Mouse (Mus musculus) midbrain, postnatal 0 days (tissue): Measurements from ENCODE around the gene Mrpl18. TPM values are rescaled to one million over a fixed set of nuclear protein-coding genes. Genes with fewer than 3 reads are reported as not detected.

ENCODE experiments used
- ATAC-seq: fragments of 200-750 bp; cut with Nextera tagmentation; 2 replicates; pipeline ENCODE4 v1.8.0; 2017; ENCODE audit warnings: moderate number of reproducible peaks, mild to moderate bottlenecking, moderate TSS enrichment, moderate library complexity; ENCODE audit not compliant: low FRiP score
- DNase-seq: peaks from one replicate; pipeline ENCODE4 v3.0.0-alpha.2; 2015; ENCODE audit warnings: low spot score
- H3K27ac ChIP-seq: fragments of 300-500 bp; sonication (generic); 2 replicates; pipeline ENCODE4 v1.5.1; 2014; ENCODE audit warnings: low read depth, mild to moderate bottlenecking, low read length, mixed read lengths
- H3K27me3 ChIP-seq: fragments of 300-500 bp; sonication (generic); 2 replicates; pipeline ENCODE4 v1.6.1; 2014; ENCODE audit warnings: low read length, control low read depth, mixed read lengths; ENCODE audit not compliant: insufficient read depth
- H3K36me3 ChIP-seq: fragments of 300-500 bp; sonication (generic); 2 replicates; pipeline ENCODE4 v1.6.1; 2014; ENCODE audit warnings: low read length, control low read depth, mixed read lengths; ENCODE audit not compliant: insufficient read depth
- H3K4me1 ChIP-seq: fragments of 300-500 bp; sonication (generic); 2 replicates; pipeline ENCODE4 v1.6.1; 2014; ENCODE audit warnings: mild to moderate bottlenecking, control low read depth, antibody characterized with exemption, low read length, mixed read lengths; ENCODE audit not compliant: insufficient read depth
- H3K4me2 ChIP-seq: fragments of 300-500 bp; sonication (generic); 2 replicates; pipeline ENCODE4 v1.6.1; 2014; ENCODE audit warnings: low read depth, mild to moderate bottlenecking, low read length, mixed read lengths; ENCODE audit not compliant: poor library complexity, severe bottlenecking
- H3K4me3 ChIP-seq: fragments of 300-500 bp; sonication (generic); 2 replicates; pipeline ENCODE4 v1.5.1; 2014; ENCODE audit warnings: low read depth, mild to moderate bottlenecking, low read length, moderate library complexity
- H3K9ac ChIP-seq: fragments of 300-500 bp; sonication (generic); replicated peaks from 2 replicates; pipeline ENCODE4 v1.6.1; 2014; ENCODE audit warnings: mild to moderate bottlenecking, low read length, moderate library complexity, mixed read lengths; ENCODE audit not compliant: poor library complexity, severe bottlenecking
- H3K9me3 ChIP-seq: fragments of 300-500 bp; sonication (generic); 2 replicates; pipeline ENCODE4 v1.6.1; 2016; ENCODE audit warnings: low read length, control low read depth
- CTCF ChIP-seq: IDR thresholded peaks from 2 replicates; pipeline ENCODE4 v1.5.1; 2016; ENCODE audit warnings: antibody characterized with exemption, mild to moderate bottlenecking
- microRNA-seq: library from miRNA; unstranded; fragments of <30 nt; microRNA quantifications from one replicate; pipeline ENCODE4, GENCODE M21; 2016; ENCODE audit warnings: borderline number of aligned reads
- polyA plus RNA-seq: library from polyadenylated mRNA; unstranded; fragments of >200 nt; fragmentation: Nextera tagmentation; extraction: Ambion mirVana; gene quantifications from 2 replicates; pipeline ENCODE4 v1.2.1, GENCODE M21; 2015
- total RNA-seq: library from RNA; depleted of rRNA; stranded (reverse); fragments of >200 nt; gene quantifications from 2 replicates; pipeline ENCODE4 v1.2.3, GENCODE M21; 2014; rRNA removed

Gene Mrpl18
- total and polyA plus RNA-seq, 2 experiments from 2014 or later: 34.0 to 118 TPM

GRCm38 (mm10) chr17:12864111-12864510, 52.0 kb downstream of the Mrpl18 start:
- no peak for TF ChIP-seq CTCF
- Histone ChIP-seq H3K27me3 (no peaks in the 10 kb centered on the region), H3K4me1 (no peaks in the 10 kb centered on the region), H3K9me3 (no peaks in the 10 kb centered on the region), H3K36me3 (no peaks in the 10 kb centered on the region), H3K27ac (no peak overlapping the region), H3K4me3 (no peak overlapping the region), H3K9ac (no peak overlapping the region), H3K4me2 (no peak overlapping the region)
- ATAC-seq: no peak
- DNase-seq: no peak

Small RNA genes within 50 kb of the gene (microRNA-seq; reads per million reads assigned to microRNA genes)
- gene Gm24085: not detected

Other genes starting within 250 kb of the Mrpl18 start
- not detected in 2 replicates for gene Slc22a1, start 240.5 kb downstream of the Mrpl18 start, total RNA-seq
- gene Slc22a1, start 240.5 kb downstream of the Mrpl18 start, polyA plus RNA-seq: not detected in 2 replicates
- 31.7 and 44.2 TPM in 2 replicates for gene Igf2r, start 146.7 kb downstream of the Mrpl18 start, total RNA-seq
- gene Igf2r, start 146.7 kb downstream of the Mrpl18 start, polyA plus RNA-seq: 5.0 and 5.4 TPM in 2 replicates
- not detected in 2 replicates for gene Mas1, start 48.2 kb downstream of the Mrpl18 start, total RNA-seq
- gene Mas1, start 48.2 kb downstream of the Mrpl18 start, polyA plus RNA-seq: 0.27 TPM in 1 of 2 replicates, not detected in the other
- gene Mrgprh, start 40.3 kb downstream of the Mrpl18 start, total RNA-seq: not detected in 2 replicates
- gene Mrgprh, start 40.3 kb downstream of the Mrpl18 start, polyA plus RNA-seq: not detected in 2 replicates
- gene Pnldc1, start 6.1 kb downstream of the Mrpl18 start, total RNA-seq: 0.88 and 1.8 TPM in 2 replicates
- gene Pnldc1, start 6.1 kb downstream of the Mrpl18 start, polyA plus RNA-seq: 1.1 and 1.3 TPM in 2 replicates
- gene Tcp1, start 644 bp downstream of the Mrpl18 start, total RNA-seq: 330 and 377 TPM in 2 replicates
- 330 and 375 TPM in 2 replicates for gene Tcp1, start 644 bp downstream of the Mrpl18 start, polyA plus RNA-seq
- 0.52 and 0.82 TPM in 2 replicates for gene Acat3, start 24.3 kb upstream of the Mrpl18 start, total RNA-seq
- 1.5 and 2.0 TPM in 2 replicates for gene Acat3, start 24.3 kb upstream of the Mrpl18 start, polyA plus RNA-seq
- gene Acat2, start 44.4 kb upstream of the Mrpl18 start, total RNA-seq: 181 and 194 TPM in 2 replicates
- 247 and 254 TPM in 2 replicates for gene Acat2, start 44.4 kb upstream of the Mrpl18 start, polyA plus RNA-seq
- 82.7 and 88.8 TPM in 2 replicates for gene Wtap, start 77.8 kb upstream of the Mrpl18 start, total RNA-seq
- gene Wtap, start 77.8 kb upstream of the Mrpl18 start, polyA plus RNA-seq: 134 and 147 TPM in 2 replicates
- 160 and 177 TPM in 2 replicates for gene Sod2, start 90.5 kb upstream of the Mrpl18 start, total RNA-seq
- gene Sod2, start 90.5 kb upstream of the Mrpl18 start, polyA plus RNA-seq: 121 and 128 TPM in 2 replicates
- gene Gpr31b, start 136.0 kb upstream of the Mrpl18 start, total RNA-seq: 0.80 and 1.0 TPM in 2 replicates
- gene Gpr31b, start 136.0 kb upstream of the Mrpl18 start, polyA plus RNA-seq: not detected in 2 replicates
- 0.11 and 0.38 TPM in 2 replicates for gene Tcp10b, start 144.8 kb upstream of the Mrpl18 start, total RNA-seq
- 0.20 and 0.56 TPM in 2 replicates for gene Tcp10b, start 144.8 kb upstream of the Mrpl18 start, polyA plus RNA-seq
- gene Unc93a, start 215.5 kb upstream of the Mrpl18 start, total RNA-seq: 0.14 TPM in 1 of 2 replicates, not detected in the other
- 0.05 and 0.17 TPM in 2 replicates for gene Unc93a, start 215.5 kb upstream of the Mrpl18 start, polyA plus RNA-seq